Mouse (Mus musculus): Measurements from ENCODE around the gene Ssr3.

Ssr3 gene

GRCm38 (mm10) chr3:65373594-65374182 is 18.7 kb downstream of the Ssr3 start:
- DNase-seq: no peak

- DNase-seq: no peak
Observed at GRCm38 (mm10) chr3:65372552-65372951, 19.9 kb downstream of the Ssr3 start.

- no peak for DNase-seq
Observed at GRCm38 (mm10) chr3:65367944-65368343, 24.5 kb downstream of the Ssr3 start.

GRCm38 (mm10) chr3:65365921-65366710 is 26.3 kb downstream of the Ssr3 start:
- no peak for DNase-seq

GRCm38 (mm10) chr3:65365184-65365583 is 27.2 kb downstream of the Ssr3 start:
- DNase-seq: no peak

- no peak for DNase-seq
Observed at GRCm38 (mm10) chr3:65363438-65363837, 29.0 kb downstream of the Ssr3 start.

GRCm38 (mm10) chr3:65360163-65360969 is 32.1 kb downstream of the Ssr3 start:
- DNase-seq: no peak

- DNase-seq: no peak
Observed at GRCm38 (mm10) chr3:65358841-65359240, 33.6 kb downstream of the Ssr3 start.

- no peak for DNase-seq
Observed at GRCm38 (mm10) chr3:65358275-65358674, 34.1 kb downstream of the Ssr3 start.

GRCm38 (mm10) chr3:65355479-65355878 is 36.9 kb downstream of the Ssr3 start:
- DNase-seq: no peak

GRCm38 (mm10) chr3:65353263-65354037 is 39.0 kb downstream of the Ssr3 start:
- DNase-seq: no peak

GRCm38 (mm10) chr3:65352278-65353127 is 39.9 kb downstream of the Ssr3 start:
- DNase-seq: no peak

GRCm38 (mm10) chr3:65346176-65346575 is 46.2 kb downstream of the Ssr3 start:
- no peak for DNase-seq

GRCm38 (mm10) chr3:65340173-65340951 is 52.1 kb downstream of the Ssr3 start:
- DNase-seq: no peak

- DNase-seq: no peak
Observed at GRCm38 (mm10) chr3:65337835-65338464, 54.5 kb downstream of the Ssr3 start.

Data from right cerebral cortex, adult 18-20 months (tissue).